Mouse (Mus musculus): ENCODE measurements around the gene Erich6b. TPM values are rescaled to one million over a fixed set of nuclear protein-coding genes. Genes with fewer than 3 reads are reported as not detected.

Gene Erich6b
- total and polyA plus RNA-seq, 3 experiments = not detected

DNA sequence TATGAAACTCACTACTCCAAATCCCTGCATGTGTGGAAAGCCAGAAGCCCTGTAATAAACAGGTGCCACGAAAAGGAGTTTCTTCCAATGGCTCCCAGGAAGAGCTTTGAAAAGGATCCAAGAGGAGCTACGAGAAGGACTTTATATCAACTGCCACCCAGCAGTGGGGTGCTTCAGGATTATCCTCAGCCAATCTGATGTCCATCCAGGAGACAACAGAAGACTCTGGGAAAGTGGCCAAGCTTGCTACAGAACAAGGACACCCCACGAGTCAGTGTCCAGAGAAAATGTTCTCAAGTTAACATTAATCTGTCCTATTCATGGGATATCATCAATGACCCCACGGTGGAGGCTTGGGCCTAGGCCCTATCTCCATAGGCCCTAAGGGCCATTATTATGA, 4.4 kb upstream of the Erich6b start:
- no peak overlapping the region for H3K27ac ChIP-seq (ENCODE audit: insufficient read depth, low read depth)
- no peaks in the 10 kb centered on the region for H3K36me3 ChIP-seq (replicated peaks in 1 of 2; ENCODE audit: control insufficient read depth in 1 of 2, insufficient read depth in 1 of 2, low read length in 1 of 2)
- TF ChIP-seq HCFC1 (IDR thresholded peaks at IDR 0.05; ENCODE audit: low read depth, low read length) = no peak
- no peak for TF ChIP-seq MAFK (IDR thresholded peaks at IDR 0.05; ENCODE audit: insufficient replicate concordance, low read length)
- no peak for TF ChIP-seq SIN3A (IDR thresholded peaks at IDR 0.05; ENCODE audit: low read length)
- no peak for TF ChIP-seq NELFE (IDR thresholded peaks at IDR 0.05; ENCODE audit: low read depth, low read length)
- TF ChIP-seq MYC (IDR thresholded peaks at IDR 0.05; ENCODE audit: low read depth, low read length) = no peak
- no peak for TF ChIP-seq RCOR1 (conservative IDR thresholded peaks at IDR 0.05; ENCODE audit: low read depth, low read length)
- H3K9ac ChIP-seq (ENCODE audit: insufficient read depth, low read depth) = no peak overlapping the region
- H3K4me2 ChIP-seq (ENCODE audit: insufficient read depth, low read depth, poor library complexity, severe bottlenecking) = no peak overlapping the region
- no peak for DNase-seq (ENCODE audit: extremely low read depth)
- in situ Hi-C loops (cut with MboI; ENCODE audit: low pct_ligation_motif_present, low pct_unique_long_range_greater_than_20kb, low sequenced_read_pairs) = no loop called here
- H3K27me3 ChIP-seq (replicated peaks) = no peaks in the 10 kb centered on the region
- dilution Hi-C loops (cut with MboI; ENCODE audit: extremely low pct_ligation_motif_present, extremely low pct_unique_long_range_greater_than_20kb, low sequenced_read_pairs) = no loop called here
- H3K79me2 ChIP-seq (replicated peaks; ENCODE audit: control insufficient read depth, extremely low read depth, insufficient read depth, poor library complexity, severe bottlenecking) = no peaks in the 10 kb centered on the region
- no peak overlapping the region for H3K4me3 ChIP-seq (replicated peaks in 1 of 3; ENCODE audit: low read depth in 2 of 3, low read length in 2 of 3, poor library complexity in 1 of 3)
- H3K9me3 ChIP-seq (replicated peaks; ENCODE audit: low read length) = no peaks in the 10 kb centered on the region
- H3K4me1 ChIP-seq (ENCODE audit: control insufficient read depth in 1 of 2, insufficient read depth in 2 of 2) = 0 out of 4 replicates have a peak, but pooled peaks cover 0 to 4% of the 10 kb centered on the region in 2 experiments

DNA sequence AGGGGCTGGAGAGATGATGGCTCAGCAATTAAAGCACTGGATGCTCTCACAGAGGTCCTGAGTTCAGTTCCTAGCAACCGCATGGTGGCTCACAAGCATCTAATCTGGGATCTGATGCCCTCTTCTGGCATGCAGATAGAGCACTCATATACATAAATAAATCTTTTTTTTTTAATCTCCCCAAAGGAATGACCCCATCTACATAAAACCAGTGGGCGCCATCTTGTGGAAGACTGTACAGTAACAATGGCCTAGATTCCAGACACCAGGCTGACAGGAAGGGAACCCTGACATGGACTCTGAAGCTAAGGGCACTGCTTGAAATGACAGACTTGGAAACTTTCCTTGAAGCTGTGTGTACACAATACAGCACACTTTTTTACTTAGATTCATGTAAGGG, 1.2 kb upstream of the Erich6b start:
- peak; percentile 29 for DNase-seq (ENCODE audit: extremely low read depth)
- H3K9me3 ChIP-seq (replicated peaks; ENCODE audit: low read length) = peaks cover 3% of the 10 kb centered on the region
- H3K4me3 ChIP-seq (replicated peaks in 1 of 3; ENCODE audit: low read depth in 2 of 3, low read length in 2 of 3, poor library complexity in 1 of 3) = no peak overlapping the region
- dilution Hi-C loops (cut with MboI; ENCODE audit: extremely low pct_ligation_motif_present, extremely low pct_unique_long_range_greater_than_20kb, low sequenced_read_pairs) = no loop called here
- in situ Hi-C loops (cut with MboI; ENCODE audit: low pct_ligation_motif_present, low pct_unique_long_range_greater_than_20kb, low sequenced_read_pairs) = no loop called here
- H3K9ac ChIP-seq (ENCODE audit: insufficient read depth, low read depth) = no peak overlapping the region
- H3K79me2 ChIP-seq (replicated peaks; ENCODE audit: control insufficient read depth, extremely low read depth, insufficient read depth, poor library complexity, severe bottlenecking) = no peaks in the 10 kb centered on the region
- H3K36me3 ChIP-seq (replicated peaks in 1 of 2; ENCODE audit: control insufficient read depth in 1 of 2, insufficient read depth in 1 of 2, low read length in 1 of 2) = no peaks in the 10 kb centered on the region
- H3K4me2 ChIP-seq (ENCODE audit: insufficient read depth, low read depth, poor library complexity, severe bottlenecking) = no peak overlapping the region
- no peaks in the 10 kb centered on the region for H3K4me1 ChIP-seq (ENCODE audit: control insufficient read depth in 1 of 2, insufficient read depth in 2 of 2)
- no peak for TF ChIP-seq ZKSCAN1 (IDR thresholded peaks at IDR 0.05; ENCODE audit: borderline replicate concordance, low read depth, low read length)
- no peak for TF ChIP-seq HCFC1 (IDR thresholded peaks at IDR 0.05; ENCODE audit: low read depth, low read length)
- TF ChIP-seq EP300 (IDR thresholded peaks at IDR 0.05; ENCODE audit: low read length) = no peak
- TF ChIP-seq RAD21 (IDR thresholded peaks at IDR 0.05; ENCODE audit: low read depth, low read length) = peak; percentile 49
- TF ChIP-seq JUN (IDR thresholded peaks at IDR 0.05; ENCODE audit: insufficient read depth, low read depth, low read length) = no peak
- peak; percentile 9 to 60; a peak in 2 of 4 replicates for TF ChIP-seq CTCF (conservative IDR thresholded peaks at IDR 0.05 in 1 of 2, IDR thresholded peaks at IDR 0.05 in 1 of 2; ENCODE audit: low read depth in 2 of 2, low read length in 2 of 2)
- peak; percentile 44 for TF ChIP-seq SMC3 (IDR thresholded peaks at IDR 0.05; ENCODE audit: low read depth, low read length)
- TF ChIP-seq ZC3H11A (IDR thresholded peaks at IDR 0.05; ENCODE audit: low read depth, low read length) = no peak
- no peak for TF ChIP-seq IRF4 (IDR thresholded peaks at IDR 0.05; ENCODE audit: low read depth, low read length)
- TF ChIP-seq SIN3A (IDR thresholded peaks at IDR 0.05; ENCODE audit: low read length) = no peak
- TF ChIP-seq CHD1 (IDR thresholded peaks at IDR 0.05; ENCODE audit: low read depth, low read length) = no peak
- TF ChIP-seq ELF1 (IDR thresholded peaks at IDR 0.05; ENCODE audit: low read depth, low read length) = no peak
- no peak for TF ChIP-seq BHLHE40 (IDR thresholded peaks at IDR 0.05; ENCODE audit: low read depth, low read length)
- TF ChIP-seq NELFE (IDR thresholded peaks at IDR 0.05; ENCODE audit: low read depth, low read length) = no peak
- no peak for TF ChIP-seq TBP (conservative IDR thresholded peaks at IDR 0.05; ENCODE audit: low read depth, low read length)
- no peak for TF ChIP-seq UBTF (IDR thresholded peaks at IDR 0.05; ENCODE audit: low read depth, low read length)
- no peak for TF ChIP-seq JUND (conservative IDR thresholded peaks at IDR 0.05; ENCODE audit: low read depth, low read length)
- no peak for TF ChIP-seq USF2 (conservative IDR thresholded peaks at IDR 0.05; ENCODE audit: low read depth, low read length)
- TF ChIP-seq NRF1 (IDR thresholded peaks at IDR 0.05; ENCODE audit: low read depth, low read length) = no peak
- TF ChIP-seq POLR2A (IDR thresholded peaks at IDR 0.05; ENCODE audit: low read depth, low read length) = no peak
- TF ChIP-seq MAX (IDR thresholded peaks at IDR 0.05; ENCODE audit: low read length) = no peak
- no peak for TF ChIP-seq PAX5 (IDR thresholded peaks at IDR 0.05; ENCODE audit: low read length)
- no peak for TF ChIP-seq MAFK (IDR thresholded peaks at IDR 0.05; ENCODE audit: insufficient replicate concordance, low read length)
- TF ChIP-seq ZMIZ1 (IDR thresholded peaks at IDR 0.05; ENCODE audit: low read depth, low read length) = no peak
- TF ChIP-seq MYC (IDR thresholded peaks at IDR 0.05; ENCODE audit: low read depth, low read length) = no peak
- no peak for TF ChIP-seq CHD2 (IDR thresholded peaks at IDR 0.05; ENCODE audit: low read length)
- no peak for TF ChIP-seq RCOR1 (conservative IDR thresholded peaks at IDR 0.05; ENCODE audit: low read depth, low read length)
- no peak for TF ChIP-seq MAZ (IDR thresholded peaks at IDR 0.05; ENCODE audit: low read depth, low read length)
- peak; percentile 48; the same call in 1 of the 2 replicates for TF ChIP-seq ZNF384 (IDR thresholded peaks at IDR 0.05; ENCODE audit: low read depth, low read length)
- TF ChIP-seq KAT2A (IDR thresholded peaks at IDR 0.05; ENCODE audit: insufficient replicate concordance, low read length) = no peak
- TF ChIP-seq MXI1 (IDR thresholded peaks at IDR 0.05; ENCODE audit: low read depth, low read length) = no peak
- TF ChIP-seq TCF12 (IDR thresholded peaks at IDR 0.05; ENCODE audit: low read depth, low read length) = no peak
- no peak for TF ChIP-seq MEF2A (IDR thresholded peaks at IDR 0.05; ENCODE audit: borderline replicate concordance, low read depth, low read length)
- no peak for TF ChIP-seq E2F4 (IDR thresholded peaks at IDR 0.05; ENCODE audit: insufficient replicate concordance, low read depth, low read length)
- H3K27me3 ChIP-seq (replicated peaks) = no peaks in the 10 kb centered on the region
- H3K27ac ChIP-seq (ENCODE audit: insufficient read depth, low read depth) = no peak overlapping the region
